Mouse (Mus musculus) embryonic facial prominence, embryonic 12.5 days (tissue): Measurements from ENCODE around the gene Trub1. TPM values are rescaled to one million over a fixed set of nuclear protein-coding genes. Genes with fewer than 3 reads are reported as not detected.

Experiments used
- ATAC-seq: fragments of 200-750 bp; cut with Nextera tagmentation; 2 replicates; pipeline ENCODE4 v1.8.0; 2017; ENCODE audit not compliant: insufficient number of reproducible peaks, insufficient read depth, low FRiP score, low TSS enrichment
- H3K27ac ChIP-seq: fragments of 300-500 bp; sonication (generic); 2 replicates; pipeline ENCODE4 v1.5.1; 2016; ENCODE audit warnings: mild to moderate bottlenecking
- H3K27me3 ChIP-seq: fragments of 300-500 bp; sonication (generic); 2 replicates; pipeline ENCODE4 v1.6.1; 2016; ENCODE audit warnings: mild to moderate bottlenecking, moderate library complexity
- H3K36me3 ChIP-seq: fragments of 300-500 bp; sonication (generic); 2 replicates; pipeline ENCODE4 v1.6.1; 2016; ENCODE audit warnings: mild to moderate bottlenecking
- H3K4me1 ChIP-seq: fragments of 300-500 bp; sonication (generic); 2 replicates; pipeline ENCODE4 v1.6.1; 2016
- H3K4me2 ChIP-seq: fragments of 300-500 bp; sonication (generic); replicated peaks from 2 replicates; pipeline ENCODE4 v1.6.1; 2016; ENCODE audit warnings: mild to moderate bottlenecking, moderate library complexity
- H3K4me3 ChIP-seq: fragments of 300-500 bp; sonication (generic); 2 replicates; pipeline ENCODE4 v1.5.1; 2016; ENCODE audit warnings: mild to moderate bottlenecking
- H3K9ac ChIP-seq: fragments of 300-500 bp; sonication (generic); 2 replicates; pipeline ENCODE4 v1.6.1; 2016; ENCODE audit warnings: mild to moderate bottlenecking, moderate library complexity
- H3K9me3 ChIP-seq: fragments of 300-500 bp; sonication (generic); 2 replicates; pipeline ENCODE4 v1.6.1; 2016; ENCODE audit warnings: mild to moderate bottlenecking, moderate library complexity
- WGBS: fragments of 180-500 bp; shearing (Covaris S2); methylation state at CpG from one replicate; pipeline ENCODE4 v1.1.7; 2016; 5-methylcytosine and 5-hydroxymethylcytosine counted together
- polyA plus RNA-seq: library from polyadenylated mRNA; unstranded; fragments of >200 nt; fragmentation: Nextera tagmentation; extraction: Ambion mirVana; gene quantifications from 2 replicates; pipeline ENCODE4 v1.2.1, GENCODE M21; 2016

Gene Trub1
- 26.3 and 27.2 TPM in 2 replicates for polyA plus RNA-seq

GRCm38 (mm10) chr19:57452492-57453217 is at the start of gene Trub1:
Gene Trub1 (plus strand): TSS chr19:57452912.
- peaks cover 10% of the 10 kb centered on the region for H3K4me1 ChIP-seq
- peak; percentile 97 for ATAC-seq
- no peaks in the 10 kb centered on the region for H3K9me3 ChIP-seq
- peak within 1 kb of the TSS; percentile 64 for H3K4me3 ChIP-seq
- peak within 1 kb of the TSS; percentile 66 for H3K4me2 ChIP-seq
- peak within 1 kb of the TSS; percentile 41 for H3K27ac ChIP-seq
- peak within 1 kb of the TSS; percentile 71 for H3K9ac ChIP-seq
- WGBS = 5% methylated on average over 26 of the region's 26 CpGs
- no peaks in the 10 kb centered on the region for H3K36me3 ChIP-seq
- H3K27me3 ChIP-seq = no peaks in the 10 kb centered on the region

- 0 out of 2 replicates have a peak, but pooled peaks cover 7% of the 10 kb centered on the region for H3K4me1 ChIP-seq
- ATAC-seq = peak; percentile 44; the same call in 1 of the 2 replicates
- no peaks in the 10 kb centered on the region for H3K9me3 ChIP-seq
- no peak overlapping the region for H3K27ac ChIP-seq
- no peaks in the 10 kb centered on the region for H3K36me3 ChIP-seq
- H3K4me2 ChIP-seq = peak overlapping the region; percentile 27
- H3K27me3 ChIP-seq = no peaks in the 10 kb centered on the region
- no peak overlapping the region for H3K4me3 ChIP-seq
- H3K9ac ChIP-seq = no peak overlapping the region
- 13% methylated on average over 24 of the region's 24 CpGs for WGBS
Measured at GRCm38 (mm10) chr19:57403700-57404501, 48.8 kb upstream of the Trub1 start.

GRCm38 (mm10) chr19:57404502-57404848 is 48.2 kb upstream of the Trub1 start:
- Histone ChIP-seq H3K4me3 (no peak overlapping the region), H3K27ac (0 out of 2 replicates have a peak overlapping the region, but pooled peaks have one; percentile 17)

GRCm38 (mm10) chr19:57407947-57408346 is 44.8 kb upstream of the Trub1 start:
- Histone ChIP-seq H3K27ac (no peak overlapping the region), H3K4me3 (no peak overlapping the region), H3K4me1 (peaks cover 19% of the 10 kb centered on the region), H3K36me3 (no peaks in the 10 kb centered on the region), H3K9me3 (no peaks in the 10 kb centered on the region), H3K9ac (no peak overlapping the region), H3K4me2 (no peak overlapping the region), H3K27me3 (no peaks in the 10 kb centered on the region)
- WGBS = 69% methylated on average over 1 of the region's 1 CpGs
- no peak for ATAC-seq

More at GRCm38 (mm10) chr19:57404502-57404848, 48.2 kb upstream of the Trub1 start:
- Histone ChIP-seq H3K4me2 (peak overlapping the region; percentile 27), H3K9ac (no peak overlapping the region), H3K27me3 (no peaks in the 10 kb centered on the region), H3K9me3 (no peaks in the 10 kb centered on the region), H3K4me1 (0 out of 2 replicates have a peak, but pooled peaks cover 7% of the 10 kb centered on the region), H3K36me3 (no peaks in the 10 kb centered on the region)
- 12% methylated on average over 9 of the region's 9 CpGs for WGBS
- ATAC-seq = no peak

- no peak overlapping the region for H3K9ac ChIP-seq
- H3K4me2 ChIP-seq = peak overlapping the region; percentile 19
Measured at GRCm38 (mm10) chr19:57411375-57412196, 41.1 kb upstream of the Trub1 start.

GRCm38 (mm10) chr19:57413170-57413569 is 39.5 kb upstream of the Trub1 start:
- Histone ChIP-seq H3K9ac (no peak overlapping the region), H3K4me1 (peaks cover 27% of the 10 kb centered on the region), H3K4me2 (no peak overlapping the region), H3K27ac (no peak overlapping the region), H3K4me3 (no peak overlapping the region), H3K9me3 (no peaks in the 10 kb centered on the region), H3K36me3 (no peaks in the 10 kb centered on the region), H3K27me3 (no peaks in the 10 kb centered on the region)
- ATAC-seq = no peak
- WGBS = 78% methylated on average over 3 of the region's 3 CpGs

More at GRCm38 (mm10) chr19:57411375-57412196, 41.1 kb upstream of the Trub1 start:
- peak overlapping the region; percentile 63 for H3K27ac ChIP-seq
- H3K36me3 ChIP-seq = no peaks in the 10 kb centered on the region
- H3K9me3 ChIP-seq = no peaks in the 10 kb centered on the region
- ATAC-seq = peak; percentile 79; the same call in 1 of the 2 replicates
- no peak overlapping the region for H3K4me3 ChIP-seq
- peaks cover 23% of the 10 kb centered on the region for H3K4me1 ChIP-seq
- H3K27me3 ChIP-seq = no peaks in the 10 kb centered on the region
- 29% methylated on average over 29 of the region's 29 CpGs for WGBS

- WGBS = 85% methylated on average over 6 of the region's 6 CpGs
- Histone ChIP-seq H3K36me3 (no peaks in the 10 kb centered on the region), H3K9ac (no peak overlapping the region), H3K4me1 (peaks cover 28% of the 10 kb centered on the region), H3K27me3 (no peaks in the 10 kb centered on the region), H3K4me3 (no peak overlapping the region), H3K27ac (no peak overlapping the region), H3K9me3 (no peaks in the 10 kb centered on the region), H3K4me2 (no peak overlapping the region)
- no peak for ATAC-seq
Measured at GRCm38 (mm10) chr19:57413918-57414317, 38.8 kb upstream of the Trub1 start.

- H3K4me2 ChIP-seq = no peak overlapping the region
- H3K9me3 ChIP-seq = no peaks in the 10 kb centered on the region
- no peaks in the 10 kb centered on the region for H3K27me3 ChIP-seq
- peaks cover 28% of the 10 kb centered on the region for H3K4me1 ChIP-seq
- no peak overlapping the region for H3K27ac ChIP-seq
- WGBS = 88% methylated on average over 8 of the region's 8 CpGs
- H3K36me3 ChIP-seq = no peaks in the 10 kb centered on the region
- no peak overlapping the region for H3K9ac ChIP-seq
- ATAC-seq = no peak
- H3K4me3 ChIP-seq = no peak overlapping the region
Measured at GRCm38 (mm10) chr19:57415031-57415807, 37.5 kb upstream of the Trub1 start.

GRCm38 (mm10) chr19:57417800-57418580 is 34.7 kb upstream of the Trub1 start:
- 15% methylated on average over 12 of the region's 17 CpGs for WGBS
- no peak for ATAC-seq
- Histone ChIP-seq H3K9ac (no peak overlapping the region), H3K4me3 (no peak overlapping the region), H3K9me3 (no peaks in the 10 kb centered on the region), H3K27ac (no peak overlapping the region), H3K4me1 (peaks cover 9% of the 10 kb centered on the region; the same call in 1 of the 2 replicates), H3K27me3 (no peaks in the 10 kb centered on the region), H3K36me3 (no peaks in the 10 kb centered on the region), H3K4me2 (peak overlapping the region; percentile 36)

- Histone ChIP-seq H3K9ac (no peak overlapping the region), H3K27me3 (no peaks in the 10 kb centered on the region), H3K36me3 (no peaks in the 10 kb centered on the region), H3K9me3 (no peaks in the 10 kb centered on the region), H3K4me2 (no peak overlapping the region), H3K4me3 (no peak overlapping the region), H3K4me1 (no peaks in the 10 kb centered on the region), H3K27ac (no peak overlapping the region)
- no peak for ATAC-seq
- WGBS = 26% methylated on average over 3 of the region's 3 CpGs
Measured at GRCm38 (mm10) chr19:57423402-57423801, 29.3 kb upstream of the Trub1 start.
